Mouse (Mus musculus): ENCODE measurements around the gene Tgif2lx1. TPM values are rescaled to one million over a fixed set of nuclear protein-coding genes. Genes with fewer than 3 reads are reported as not detected.
"Not testable (repeated sequence)": the region's sequence is repeated elsewhere in the genome, so short reads cannot be mapped to it uniquely, and the experiment has no call there.

The Tgif2lx1 gene
- polyA plus RNA-seq (2012; rRNA removed): not detected in 2 replicates

GRCm38 (mm10) chrX:118480637-118481036 lies at the start of gene Tgif2lx1:
Tgif2lx1 (minus strand) TSS chrX:118480737.
- not testable (repeated sequence) for H3K36me3 ChIP-seq (ENCODE audit: control insufficient read depth, insufficient read depth, low read length); H3K27ac ChIP-seq (ENCODE audit: insufficient read depth, low read length); H3K4me1 ChIP-seq (ENCODE audit: control insufficient read depth, insufficient read depth, insufficient read length); H3K27me3 ChIP-seq (ENCODE audit: control insufficient read depth, insufficient read depth, low read length); DNase-seq (ENCODE audit: low read depth in 1 of 2, low spot score in 2 of 2); H3K4me3 ChIP-seq (ENCODE audit: extremely low read depth, insufficient read depth, insufficient read length)
- WGBS: no CpG with 5 or more reads among the region's 5 CpGs

Other genes starting within 250 kb of the Tgif2lx1 start
- gene Tgif2lx2, start 53.5 kb downstream of the Tgif2lx1 start, polyA plus RNA-seq (2012; rRNA removed): not detected in 2 replicates

Data from spleen, adult 2 months (tissue).